Mouse (Mus musculus) layer of hippocampus, postnatal 10 days (tissue): ENCODE data around the gene Tcl1b5. TPM values are rescaled to one million over a fixed set of nuclear protein-coding genes. Genes with fewer than 3 reads are reported as not detected.

Source experiments
- DNase-seq, 2 experiments: peaks; one replicate each; pipeline ENCODE4 v3.0.0; 2021; ENCODE audit warnings: low spot score in 2 of 2
- total RNA-seq, 2 experiments: library from RNA; stranded (reverse); gene quantifications; 2 replicates each; pipeline ENCODE4 v1.2.3; 2021

Tcl1b5 gene
- total RNA-seq, 2 experiments from 2014 or later = not detected

GRCm38 (mm10) chr12:105207071-105207470 is 30.9 kb downstream of the Tcl1b5 start:
- DNase-seq = no peak

- no peak for DNase-seq
Observed at GRCm38 (mm10) chr12:105208441-105208840, 32.3 kb downstream of the Tcl1b5 start.

GRCm38 (mm10) chr12:105209231-105209630 is 33.1 kb downstream of the Tcl1b5 start:
- DNase-seq = no peak

- no peak for DNase-seq
Observed at GRCm38 (mm10) chr12:105217101-105217760, 41.1 kb downstream of the Tcl1b5 start.

- no peak for DNase-seq
Observed at GRCm38 (mm10) chr12:105222601-105223319, 46.6 kb downstream of the Tcl1b5 start, which contains the start of gene Tcl1. Gene Tcl1, minus strand, starts transcription at chr12:105222793.

- DNase-seq = no peak
Observed at GRCm38 (mm10) chr12:105224621-105225320, 48.6 kb downstream of the Tcl1b5 start.

Other genes with a start within 250 kb of the Tcl1b5 start
- gene Syne3, start 166.5 kb upstream of the Tcl1b5 start, total RNA-seq = under 1 TPM; 0.73 to 0.80 TPM
- gene Glrx5, start 143.7 kb upstream of the Tcl1b5 start, total RNA-seq = 10 to 100 TPM; 62.2 to 76.7 TPM
- not detected for gene Tcl1b2, start 30.3 kb upstream of the Tcl1b5 start, total RNA-seq
- not detected for gene Tcl1b1, start 16.7 kb upstream of the Tcl1b5 start, total RNA-seq
- gene Tcl1b3, start 14.7 kb downstream of the Tcl1b5 start, total RNA-seq = not detected
- not detected for gene Tcl1b4, start 25.6 kb downstream of the Tcl1b5 start, total RNA-seq
- gene Tcl1, start 46.4 kb downstream of the Tcl1b5 start, total RNA-seq = not detected
- gene Tunar, start 157.5 kb downstream of the Tcl1b5 start, total RNA-seq = 10 to 100 TPM; 18.7 to 23.8 TPM